Mouse (Mus musculus) liver, embryonic 14.5 days (tissue): ENCODE measurements around the gene Aldh6a1.

Source experiments
- CTCF ChIP-seq: IDR thresholded peaks from 2 replicates; pipeline ENCODE4 v1.5.1; 2016; ENCODE audit warnings: antibody characterized with exemption, low read depth, control low read depth
- EP300 ChIP-seq: IDR thresholded peaks from 2 replicates; pipeline ENCODE4 v1.6.1; 2016; ENCODE audit warnings: antibody characterized with exemption, low read depth

DNA sequence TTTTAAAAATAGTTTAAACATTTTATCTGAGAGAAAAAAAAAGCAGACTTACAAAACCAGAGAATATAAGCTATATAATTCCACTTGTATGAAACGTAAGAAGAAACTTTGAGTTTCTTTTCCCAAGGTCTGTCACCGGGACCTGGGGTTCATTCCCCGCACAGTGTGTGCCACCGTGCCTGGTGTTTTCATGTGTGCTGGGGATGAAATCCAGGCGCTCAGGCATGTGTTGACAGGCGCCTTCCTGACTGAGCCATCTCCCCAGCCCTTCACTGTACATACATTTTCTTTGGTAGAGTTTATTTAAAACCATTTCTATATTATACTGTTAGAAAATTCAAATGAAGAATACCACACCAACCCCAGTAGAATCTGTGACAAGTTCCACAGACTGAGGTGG is 60.5 kb downstream of the Aldh6a1 start:
- no peak for TF ChIP-seq CTCF
- TF ChIP-seq EP300: no peak
